Mouse (Mus musculus) c-Kit-negative CD71-positive TER-119-positive erythroid progenitor cells, embryonic 14.5 days (primary cell): ENCODE measurements around the gene Upk3a.

ENCODE experiments used
- DNase-seq: peaks from one replicate; pipeline ENCODE4 v3.0.0-alpha.2; 2013; ENCODE audit warnings: low read depth, low spot score

Upk3a gene

GRCm38 (mm10) chr15:85016951-85017664, at the start of gene Upk3a:
TSS of gene Upk3a (plus strand) at chr15:85017141.
- DNase-seq = no peak

- no peak for DNase-seq
Measured at GRCm38 (mm10) chr15:84968534-84968933, 48.4 kb upstream of the Upk3a start.

- DNase-seq = no peak
Measured at GRCm38 (mm10) chr15:84972860-84973543, 43.9 kb upstream of the Upk3a start.

GRCm38 (mm10) chr15:84973544-84973871, 43.4 kb upstream of the Upk3a start:
- DNase-seq = no peak

GRCm38 (mm10) chr15:84975729-84976128, 41.2 kb upstream of the Upk3a start:
- DNase-seq = no peak

- DNase-seq = no peak
Measured at GRCm38 (mm10) chr15:84981609-84982313, 35.2 kb upstream of the Upk3a start.

GRCm38 (mm10) chr15:84982888-84983287, 34.1 kb upstream of the Upk3a start:
- no peak for DNase-seq

GRCm38 (mm10) chr15:84983721-84984120, 33.2 kb upstream of the Upk3a start:
- no peak for DNase-seq

GRCm38 (mm10) chr15:84985516-84986160, 31.3 kb upstream of the Upk3a start:
- no peak for DNase-seq

GRCm38 (mm10) chr15:84986171-84987019, 30.5 kb upstream of the Upk3a start:
- DNase-seq = no peak

GRCm38 (mm10) chr15:84987020-84987815, 29.7 kb upstream of the Upk3a start:
- no peak for DNase-seq

GRCm38 (mm10) chr15:84987874-84988825, 28.8 kb upstream of the Upk3a start, which contains the start of gene 5031439G07Rik:
TSS of gene 5031439G07Rik (minus strand) at chr15:84988551.
- DNase-seq = peak; percentile 78

- DNase-seq = no peak
Measured at GRCm38 (mm10) chr15:84989098-84989497, 27.8 kb upstream of the Upk3a start.

- no peak for DNase-seq
Measured at GRCm38 (mm10) chr15:84989771-84990170, 27.2 kb upstream of the Upk3a start.

GRCm38 (mm10) chr15:84994498-84994897, 22.4 kb upstream of the Upk3a start:
- DNase-seq = no peak

- no peak for DNase-seq
Measured at GRCm38 (mm10) chr15:84995041-84995440, 21.9 kb upstream of the Upk3a start.

GRCm38 (mm10) chr15:84995967-84996366, 21.0 kb upstream of the Upk3a start:
- peak; percentile 12 for DNase-seq

- no peak for DNase-seq
Measured at GRCm38 (mm10) chr15:84997768-84998454, 19.0 kb upstream of the Upk3a start.

GRCm38 (mm10) chr15:84999911-85000310, 17.0 kb upstream of the Upk3a start:
- no peak for DNase-seq
